Mouse (Mus musculus): ENCODE results near the gene Rint1.
"Not testable (repeated sequence)": the region's sequence is repeated elsewhere in the genome, so short reads cannot be mapped to it uniquely, and the experiment has no call there.

Rint1 gene

DNA sequence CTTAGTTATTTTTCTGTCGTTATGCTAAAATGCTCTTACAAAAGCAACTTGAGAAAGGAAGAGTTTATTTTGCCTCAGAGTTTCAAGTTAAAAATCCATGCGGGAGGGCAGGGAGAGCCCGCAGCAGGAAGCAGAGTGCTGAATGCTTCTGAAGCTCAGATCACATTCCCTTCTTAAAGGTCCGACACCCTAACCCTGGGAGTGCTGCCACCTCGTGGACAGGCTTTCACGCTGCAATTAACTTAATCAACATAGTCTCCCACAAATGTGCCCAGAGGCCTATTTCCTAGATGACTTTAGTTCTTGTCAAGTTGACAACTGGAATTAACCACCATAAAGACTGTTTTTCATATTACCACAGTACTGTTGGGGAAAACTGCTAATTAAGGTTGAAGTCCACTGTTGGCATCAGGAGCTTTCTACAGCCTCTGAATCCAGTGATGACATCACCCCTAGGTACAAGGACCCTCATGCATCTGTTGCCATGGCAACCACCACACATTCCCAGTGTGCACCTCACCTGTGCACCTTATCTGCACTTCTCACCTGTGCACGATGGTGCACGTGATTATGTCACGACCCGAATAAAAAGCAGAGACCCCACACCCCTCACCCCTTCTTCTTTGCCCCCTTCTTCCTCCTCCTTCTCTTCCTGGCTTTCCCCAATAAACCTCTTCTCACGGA, 39.0 kb downstream of the Rint1 start:
- DNase-seq (ENCODE audit: low read depth, low spot score), result peak; percentile 81

DNA sequence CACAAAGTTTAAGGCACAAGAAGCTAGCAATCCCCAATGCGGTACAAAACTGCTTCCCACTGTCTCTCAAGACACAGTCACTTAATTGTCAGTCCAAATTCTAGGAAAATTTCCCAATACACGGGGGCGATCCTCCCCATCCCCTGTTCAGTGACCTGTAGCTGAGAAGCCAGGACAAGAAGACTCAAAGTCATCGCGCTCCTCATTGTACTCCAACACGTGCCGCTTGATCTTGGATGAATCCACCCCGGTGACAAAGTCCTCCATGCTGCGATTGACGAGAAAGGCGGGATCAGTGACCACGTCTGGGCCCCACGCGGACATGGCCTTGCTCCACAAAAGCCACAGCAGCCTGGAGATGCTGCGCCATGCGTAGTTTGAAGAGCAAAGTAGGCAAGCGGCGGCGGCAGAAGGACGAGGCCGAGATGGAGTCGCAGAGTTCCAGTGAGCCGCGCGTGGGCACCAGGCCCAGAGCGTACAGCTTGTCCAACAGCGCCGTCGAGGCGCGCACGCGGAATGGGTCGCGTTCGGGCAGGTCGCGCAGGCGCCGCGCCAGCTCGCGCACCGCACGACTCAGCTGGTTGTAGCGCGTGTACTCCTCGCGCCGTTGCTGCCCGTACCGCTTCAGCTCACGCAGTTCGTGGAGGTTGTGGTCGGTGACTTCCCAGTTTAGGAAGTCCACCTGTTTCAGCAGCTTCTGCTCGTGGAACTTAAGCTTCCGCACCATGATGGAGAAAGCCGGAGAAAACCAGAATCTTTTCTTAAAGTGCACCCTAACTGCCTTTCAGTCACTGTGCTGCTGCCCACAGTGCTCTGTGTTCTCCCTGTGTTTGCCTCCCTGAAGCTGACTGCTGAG, 43.6 kb downstream of the Rint1 start:
- DNase-seq (ENCODE audit: low read depth, low spot score), result no peak

DNA sequence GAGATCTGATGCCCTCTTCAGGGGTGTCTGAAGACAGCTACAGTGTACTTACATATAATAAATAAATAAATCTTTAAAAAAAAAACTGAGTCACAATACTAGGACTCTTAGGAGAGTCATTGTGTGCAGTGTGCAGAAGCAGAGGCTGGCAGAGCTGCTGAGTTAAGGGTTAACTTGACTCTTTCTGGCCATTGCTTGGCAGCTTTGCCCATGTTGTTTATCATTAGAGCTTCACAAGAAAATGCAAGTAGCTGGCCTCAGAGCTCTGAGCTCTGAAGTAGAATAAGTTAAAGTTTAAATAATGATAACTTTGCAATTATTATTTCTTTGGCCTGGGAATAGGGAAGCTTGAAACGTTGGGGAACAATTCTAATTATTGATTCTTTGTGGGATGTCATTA, 48.2 kb downstream of the Rint1 start:
- not testable (repeated sequence) for DNase-seq (ENCODE audit: low read depth, low spot score)

DNA sequence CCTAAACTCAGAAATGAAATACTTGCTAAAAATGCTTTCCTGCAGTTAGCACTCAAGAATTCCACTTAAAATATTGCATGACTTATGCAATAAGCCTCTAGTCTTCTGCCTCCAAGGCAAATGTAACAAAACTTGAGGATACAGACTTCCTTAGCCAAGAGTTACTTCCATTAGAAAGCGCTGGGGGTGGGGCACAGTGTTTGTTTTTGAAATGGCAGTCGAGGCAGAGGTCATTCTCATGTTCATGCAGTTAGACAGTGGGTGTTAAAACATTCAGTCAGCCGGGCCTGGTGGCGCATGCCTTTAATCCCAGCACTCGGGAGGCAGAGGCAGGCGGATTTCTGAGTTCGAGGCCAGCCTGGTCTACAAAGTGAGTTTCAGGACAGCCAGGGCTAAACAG, 50.6 kb downstream of the Rint1 start:
- no peak for DNase-seq (ENCODE audit: low read depth, low spot score)

DNA sequence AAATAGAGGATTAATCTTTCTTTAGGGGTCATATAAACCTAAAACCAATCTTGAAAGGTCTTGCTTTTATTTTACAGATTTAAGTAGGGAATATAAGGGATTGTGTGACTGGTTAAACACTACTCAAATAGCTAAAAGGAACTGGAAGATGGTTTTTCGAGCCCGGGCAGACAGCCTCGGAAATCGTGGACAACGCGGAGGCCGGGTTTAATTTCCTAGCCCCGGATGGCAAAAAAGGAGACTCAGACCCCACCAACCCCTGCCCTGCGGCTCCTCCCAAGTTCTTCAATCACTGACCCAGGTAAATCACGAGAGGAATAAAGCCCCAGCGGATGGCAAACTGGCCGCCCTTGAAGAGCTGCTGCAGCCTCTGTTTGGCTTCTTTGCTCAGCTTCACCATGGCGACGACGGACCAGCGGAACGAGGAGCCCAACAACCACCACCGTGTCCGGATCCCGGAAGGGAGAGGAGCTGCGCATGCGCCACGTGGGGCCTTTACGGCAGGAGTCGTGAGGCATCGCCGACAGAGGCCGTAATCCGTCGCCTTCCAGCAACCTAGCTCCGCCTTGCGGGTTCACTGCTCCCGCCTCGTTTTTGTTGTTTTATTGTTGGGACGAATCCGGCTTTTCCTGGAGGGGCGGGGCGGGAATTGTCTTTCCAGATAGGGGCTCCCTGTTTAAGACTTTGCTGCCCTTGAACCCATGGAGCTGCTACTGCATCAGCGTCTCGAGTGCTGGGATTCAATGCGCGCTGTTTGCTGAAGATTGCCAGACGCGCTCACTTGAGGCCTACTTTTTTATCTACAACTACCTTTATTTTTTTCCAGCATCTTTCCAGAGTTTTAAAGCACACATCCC, 56.4 kb downstream of the Rint1 start, which contains the start of gene Tomm7:
Tomm7 (minus strand) TSS at position 488 of the 857 bp plus-strand sequence.
- DNase-seq (ENCODE audit: low read depth, low spot score), result peak; percentile 99

DNA sequence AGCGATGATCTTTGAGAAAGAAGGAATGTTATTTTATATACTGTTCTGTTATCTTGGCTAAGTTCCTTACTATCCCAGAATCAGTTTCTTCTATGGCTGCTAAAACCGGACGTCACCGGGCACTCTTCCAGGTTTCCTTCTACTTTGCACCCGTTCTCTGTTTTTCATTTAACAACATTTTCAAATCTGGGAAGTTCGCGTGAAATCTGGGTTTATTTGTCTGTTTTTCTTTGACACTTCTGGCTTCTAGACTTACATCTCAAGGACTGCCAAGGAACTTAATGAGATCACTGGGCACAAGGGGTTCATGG, 57.0 kb downstream of the Rint1 start:
- peak; percentile 66 for DNase-seq (ENCODE audit: low read depth, low spot score)

DNA sequence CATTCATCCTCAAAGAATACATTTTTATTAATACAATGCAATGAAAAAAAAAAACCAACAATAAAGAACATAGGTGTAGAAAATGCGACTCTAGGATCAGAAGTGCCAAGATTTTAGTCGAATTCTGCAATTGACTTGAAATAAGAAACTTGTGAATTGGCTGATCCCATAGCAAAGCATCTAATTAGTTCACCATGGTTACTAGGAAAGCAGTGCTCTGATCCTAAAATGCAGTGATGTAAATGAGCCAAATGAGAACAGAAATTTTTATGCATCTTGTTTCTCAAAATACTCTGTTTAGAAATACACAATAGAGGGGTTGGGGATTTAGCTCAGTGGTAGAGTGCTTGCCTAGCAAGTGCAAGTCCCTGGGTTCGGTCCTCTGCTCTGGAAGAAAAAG, 57.6 kb downstream of the Rint1 start:
- DNase-seq (ENCODE audit: low read depth, low spot score), result no peak

DNA sequence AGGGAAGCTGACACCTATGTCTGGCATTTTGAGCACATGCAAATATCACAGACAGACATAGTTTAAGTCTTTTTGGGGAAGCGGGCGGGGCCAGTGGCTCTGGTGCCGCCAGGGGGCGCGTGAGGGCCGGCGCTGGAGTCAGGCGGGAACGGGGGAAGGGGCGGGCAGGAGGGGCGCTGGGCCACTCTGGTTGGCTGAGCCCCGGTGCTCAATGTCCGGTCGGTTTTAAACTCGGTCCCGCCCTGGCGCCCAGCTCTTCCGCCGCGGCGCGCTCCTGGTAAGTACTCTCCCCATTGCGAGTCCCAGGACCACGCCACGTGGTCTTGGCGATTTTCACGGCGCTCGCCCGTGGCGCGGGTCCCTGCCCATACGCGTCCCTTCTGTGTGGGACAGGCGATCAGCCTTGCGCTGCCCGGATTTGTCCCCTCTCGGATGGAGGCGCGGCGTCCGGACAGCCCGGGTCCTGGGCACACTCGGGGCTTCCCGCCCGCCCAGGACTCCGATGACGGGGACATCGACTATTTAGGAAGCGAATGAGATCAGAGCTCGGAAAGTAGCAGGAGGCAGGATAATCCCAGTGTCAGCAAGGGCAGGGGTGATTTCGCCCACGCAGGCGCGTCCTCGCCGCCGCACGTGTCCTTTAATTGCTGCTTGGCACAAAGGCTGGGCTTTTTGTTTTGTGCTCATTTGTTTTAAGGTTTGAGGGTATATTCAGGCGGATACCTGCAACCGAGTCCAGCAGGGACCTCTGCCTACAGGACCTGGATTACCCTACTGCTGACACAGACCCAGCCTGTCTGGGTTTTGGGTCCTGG, 63.0 kb downstream of the Rint1 start:
- DNase-seq (ENCODE audit: low read depth, low spot score), result peak; percentile 87

DNA sequence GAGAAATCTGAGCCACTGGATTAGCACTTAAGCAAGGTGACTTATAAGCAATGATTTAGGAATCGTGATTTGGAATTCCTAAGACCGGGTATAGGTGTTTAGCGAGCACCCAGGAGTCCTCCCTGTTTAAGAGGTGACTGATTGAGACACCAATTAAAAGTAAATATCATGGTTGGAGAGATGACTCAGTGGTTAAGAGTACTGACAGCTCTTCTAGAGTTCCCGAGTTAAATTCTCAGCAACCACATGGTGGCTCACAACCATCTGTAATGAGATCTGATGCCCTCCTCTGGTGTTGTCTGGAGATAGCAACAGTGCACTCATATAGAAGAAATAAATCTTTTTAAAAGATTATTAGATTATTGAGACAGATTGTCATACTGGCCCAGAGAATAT, 63.6 kb downstream of the Rint1 start:
- peak; percentile 67 for DNase-seq (ENCODE audit: low read depth, low spot score)

DNA sequence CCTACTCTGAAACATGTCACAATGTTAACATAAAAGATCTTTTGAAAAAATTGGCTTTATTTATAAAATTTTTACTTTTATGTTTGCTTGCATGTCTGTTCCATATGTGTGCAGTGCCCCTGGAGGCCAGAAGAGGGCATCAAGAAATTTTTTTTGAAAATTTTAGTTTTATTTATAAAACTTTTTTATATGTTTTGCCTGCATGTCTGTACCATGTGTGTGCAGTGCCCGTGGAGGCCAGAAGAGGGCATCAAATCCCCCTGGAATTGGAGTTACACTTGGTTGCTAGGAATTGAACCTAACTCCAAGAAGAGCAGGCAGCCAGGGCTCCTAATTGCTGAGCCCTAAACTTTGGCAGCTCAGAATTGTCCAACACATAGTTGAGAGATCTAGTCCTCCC, 65.4 kb downstream of the Rint1 start:
- DNase-seq (ENCODE audit: low read depth, low spot score), result peak; percentile 67

DNA sequence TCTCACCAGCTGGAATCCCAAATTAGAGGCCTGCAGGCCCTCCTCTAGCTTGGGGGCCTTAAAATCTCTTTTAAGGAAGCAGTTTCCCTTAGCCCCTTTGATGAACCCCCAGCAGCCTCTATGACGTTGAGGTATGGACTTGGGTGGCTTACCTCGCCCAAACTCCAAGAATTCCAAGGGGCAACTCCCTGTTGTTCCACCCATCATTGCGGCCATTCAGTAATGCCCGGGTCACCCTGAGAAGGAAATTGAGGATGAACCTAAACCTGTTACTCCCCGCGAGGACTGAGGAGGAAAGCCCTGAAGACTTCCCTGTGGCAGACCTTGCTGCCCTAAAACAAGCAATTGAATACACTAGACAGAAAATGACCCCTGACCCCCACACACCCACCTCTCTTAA, 68.0 kb downstream of the Rint1 start:
- DNase-seq (ENCODE audit: low read depth, low spot score), result no peak

DNA sequence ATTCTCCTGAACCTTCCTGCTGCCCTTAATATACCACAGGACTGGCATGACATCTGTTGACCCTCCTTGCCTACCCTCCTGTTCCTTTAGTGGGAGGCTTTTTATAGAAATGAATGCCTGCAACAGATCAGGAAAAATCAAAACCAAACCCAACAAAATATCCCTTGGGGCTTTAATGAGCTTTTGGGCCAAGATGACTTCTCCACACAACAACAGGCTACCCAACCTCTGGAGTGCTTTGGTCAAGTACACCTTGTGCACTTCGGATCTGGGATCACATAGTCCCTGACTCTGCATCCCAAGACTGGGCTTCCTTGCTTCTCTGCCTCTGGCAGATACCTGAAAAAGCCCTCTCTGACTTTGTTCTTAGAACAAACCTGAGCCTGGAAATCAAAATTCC, 68.7 kb downstream of the Rint1 start:
- no peak for DNase-seq (ENCODE audit: low read depth, low spot score)

DNA sequence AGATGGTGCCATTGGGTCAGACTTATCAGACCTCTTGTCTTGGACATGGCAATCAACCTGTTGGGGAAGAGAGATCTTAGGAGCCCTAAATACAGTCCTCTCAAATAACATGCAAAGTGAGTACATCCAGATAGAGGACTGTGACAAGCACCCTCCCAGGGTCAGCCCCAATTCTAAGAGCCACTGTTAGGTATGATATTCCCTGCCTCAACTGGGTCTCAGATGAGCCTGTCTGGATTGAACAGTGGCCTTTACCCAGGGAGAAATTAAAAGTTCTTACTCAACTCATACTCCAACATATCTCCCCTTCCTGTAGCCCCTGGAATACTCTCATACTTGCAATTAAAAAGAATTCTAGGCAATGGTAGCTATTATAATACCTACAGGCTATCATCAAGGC, 69.7 kb downstream of the Rint1 start:
- DNase-seq (ENCODE audit: low read depth, low spot score), result no peak

DNA sequence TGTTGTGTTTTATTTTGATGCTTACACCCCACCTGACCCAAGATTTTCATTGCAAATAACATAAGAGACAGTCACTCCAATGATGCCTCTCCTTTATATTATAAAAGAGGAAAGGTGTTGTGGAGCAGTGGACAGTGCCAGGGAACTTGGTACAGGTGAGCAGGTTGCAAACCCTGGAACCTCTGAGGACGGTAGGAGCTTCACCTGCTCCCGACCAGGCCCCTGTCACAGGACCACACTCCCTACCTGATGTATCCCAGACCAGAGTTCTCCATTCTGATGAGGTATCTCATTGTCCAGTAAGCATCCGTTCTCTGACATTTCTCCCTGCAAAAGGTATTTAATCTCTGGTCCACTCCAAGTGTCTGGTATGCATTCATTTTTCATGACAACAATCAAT, 70.5 kb downstream of the Rint1 start:
- no peak for DNase-seq (ENCODE audit: low read depth, low spot score)

DNA sequence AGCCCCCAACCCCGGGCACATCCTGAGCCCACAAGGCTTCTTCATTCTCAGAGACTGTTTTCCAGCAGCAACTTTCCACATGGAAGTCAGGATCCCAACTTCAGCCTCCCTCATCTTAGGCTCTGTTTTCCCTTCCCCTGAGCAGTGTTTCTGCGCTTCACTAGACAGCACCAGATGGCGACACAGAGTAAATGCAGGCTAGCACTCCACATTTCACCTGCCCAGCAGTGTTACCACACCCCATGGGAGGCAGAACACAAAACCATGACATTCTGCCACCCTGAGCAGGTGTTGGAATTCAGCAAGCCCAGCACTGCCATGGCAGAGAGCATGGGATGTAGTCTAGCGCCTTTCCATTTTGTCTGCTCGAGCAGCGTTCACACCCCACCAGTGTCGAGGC, 71.1 kb downstream of the Rint1 start:
- DNase-seq (ENCODE audit: low read depth, low spot score), result peak; percentile 46

DNA sequence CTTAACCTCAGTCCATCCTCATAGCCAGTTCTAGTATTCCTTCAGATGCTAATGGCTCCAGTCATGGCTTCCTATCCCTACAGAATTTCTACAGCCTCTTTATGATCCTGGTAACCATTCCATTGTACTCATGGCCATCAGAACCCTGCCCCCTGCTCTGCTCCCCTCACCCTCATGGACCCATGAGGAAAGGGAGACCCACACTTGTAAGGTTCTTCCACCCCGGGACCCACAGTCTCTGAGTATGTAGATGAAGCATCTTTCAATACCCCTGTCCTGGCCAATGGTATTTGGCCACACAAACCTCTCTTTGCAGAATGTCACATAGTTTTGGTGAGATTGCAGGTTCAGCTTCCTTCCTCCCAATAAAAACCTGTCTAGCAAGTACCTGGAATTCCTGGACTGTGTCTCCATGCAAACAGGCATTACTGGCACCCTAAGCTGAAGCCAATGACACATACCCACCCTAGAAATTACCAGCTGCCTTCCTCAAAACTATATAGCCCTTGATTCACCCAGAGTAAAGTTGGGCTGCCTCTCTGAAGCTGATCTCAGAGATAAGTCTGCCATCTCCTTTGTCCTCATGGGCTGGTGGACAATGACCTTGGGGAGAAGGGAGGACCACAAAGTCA, 71.7 kb downstream of the Rint1 start:
- DNase-seq (ENCODE audit: low read depth, low spot score), result no peak

DNA sequence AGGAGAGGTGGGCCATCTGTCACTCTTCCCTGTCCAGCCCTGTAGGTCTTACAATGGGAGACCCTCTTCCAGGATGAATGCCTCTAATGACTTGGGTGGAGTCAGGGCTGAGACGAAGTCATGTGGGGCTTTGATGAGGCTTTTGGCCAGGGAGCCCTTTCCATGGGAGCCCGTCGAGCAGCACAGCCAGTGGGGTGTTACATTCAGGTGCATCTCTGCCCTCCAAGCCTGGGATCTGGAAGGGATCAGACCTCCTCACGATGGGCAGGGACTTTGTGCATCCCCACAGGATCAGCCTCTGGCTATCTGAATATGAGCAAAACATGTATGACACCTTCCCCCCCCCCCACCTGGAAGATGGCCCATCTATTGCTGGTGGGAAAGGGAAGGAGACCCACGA, 72.4 kb downstream of the Rint1 start:
- no peak for DNase-seq (ENCODE audit: low read depth, low spot score)

DNA sequence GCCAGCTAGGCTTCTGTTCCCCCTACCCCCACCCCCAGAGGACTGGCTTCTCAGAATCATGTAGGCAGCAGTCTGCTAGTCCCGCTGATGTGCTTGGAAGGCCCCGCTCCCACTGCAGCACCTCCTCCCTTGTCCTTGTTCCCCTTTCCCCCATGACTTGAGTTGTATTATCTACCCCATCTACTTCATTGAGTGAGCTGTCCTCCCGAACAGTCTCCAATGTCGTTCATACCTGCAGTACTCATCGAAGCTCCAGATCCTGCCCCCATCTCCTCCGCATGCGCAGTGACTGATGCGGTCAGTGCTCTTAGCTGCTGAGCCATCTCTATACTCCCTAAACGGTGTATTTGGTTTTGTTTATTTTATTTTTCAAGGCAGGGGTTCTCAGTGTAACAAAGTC, 74.2 kb downstream of the Rint1 start:
- DNase-seq (ENCODE audit: low read depth, low spot score), result no peak

DNA sequence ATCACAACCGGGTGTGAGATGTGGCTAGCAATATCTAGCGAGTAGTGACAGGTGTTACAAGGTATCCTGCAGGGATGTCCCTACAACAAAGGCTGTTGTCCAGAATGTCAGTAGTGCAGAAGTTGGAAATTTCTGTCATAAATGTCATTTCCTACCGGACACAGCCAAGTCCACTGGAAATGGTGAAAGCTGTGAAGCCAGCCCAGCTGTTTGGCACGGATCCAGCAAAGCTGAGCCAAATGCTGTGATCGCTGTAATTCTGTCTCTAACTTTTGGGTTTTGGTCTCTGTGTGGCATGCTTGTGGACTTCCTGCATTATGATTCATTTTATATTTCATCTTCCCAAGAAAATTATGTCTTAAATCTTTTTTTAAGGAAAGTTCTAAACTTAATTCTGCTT, 74.8 kb downstream of the Rint1 start:
- peak; percentile 63 for DNase-seq (ENCODE audit: low read depth, low spot score)

DNA sequence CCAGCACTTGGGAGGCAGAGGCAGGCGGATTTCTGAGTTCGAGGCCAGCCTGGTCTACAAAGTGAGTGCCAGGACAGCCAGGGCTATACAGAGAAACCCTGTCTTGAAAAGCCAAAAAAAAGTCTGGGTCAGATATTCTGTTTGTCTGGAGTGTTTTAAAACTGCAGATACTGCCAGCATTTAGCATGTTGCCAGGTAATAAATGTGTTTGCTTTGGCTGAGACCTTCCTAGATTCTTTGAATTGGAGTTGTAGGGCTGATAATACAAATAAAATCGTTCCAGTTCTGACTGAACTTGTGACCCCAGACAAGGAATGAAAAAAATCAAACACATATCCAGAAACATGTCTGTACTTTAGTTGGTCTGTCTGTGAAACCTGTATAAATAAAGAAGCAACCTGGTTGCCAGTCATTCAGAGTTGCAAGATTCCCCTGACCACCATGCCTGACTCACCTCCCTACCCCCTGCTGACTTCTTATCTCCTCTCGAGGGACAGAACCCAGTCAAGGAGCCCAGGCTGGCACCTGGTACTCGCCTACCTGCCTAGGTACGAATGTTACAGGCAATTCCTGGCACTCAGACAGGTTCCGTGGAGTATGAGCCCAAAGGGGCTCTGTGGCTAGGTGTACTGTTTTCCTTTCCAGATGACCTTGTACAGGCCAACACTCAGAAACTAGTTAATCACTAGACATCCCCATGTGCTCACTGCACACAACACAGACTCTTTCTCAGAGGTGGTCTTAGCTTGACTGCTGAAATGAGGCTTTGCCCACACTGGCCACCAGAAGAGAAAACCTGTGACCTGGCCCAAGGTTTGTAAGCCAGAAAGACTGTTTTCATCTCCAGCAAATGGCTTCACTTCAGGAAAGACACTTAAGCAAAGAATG, 75.9 kb downstream of the Rint1 start:
- DNase-seq (ENCODE audit: low read depth, low spot score), result no peak

All from 3T3-L1 (cell line).